Mouse (Mus musculus) embryo, embryonic 9.5 days (tissue): Measurements from ENCODE around the gene Mycbp2.

Experiments
- DNase-seq: peaks from one replicate; pipeline ENCODE4 v3.0.0-alpha.2; 2017; ENCODE audit errors: extremely low spot score

Mycbp2 gene

DNA sequence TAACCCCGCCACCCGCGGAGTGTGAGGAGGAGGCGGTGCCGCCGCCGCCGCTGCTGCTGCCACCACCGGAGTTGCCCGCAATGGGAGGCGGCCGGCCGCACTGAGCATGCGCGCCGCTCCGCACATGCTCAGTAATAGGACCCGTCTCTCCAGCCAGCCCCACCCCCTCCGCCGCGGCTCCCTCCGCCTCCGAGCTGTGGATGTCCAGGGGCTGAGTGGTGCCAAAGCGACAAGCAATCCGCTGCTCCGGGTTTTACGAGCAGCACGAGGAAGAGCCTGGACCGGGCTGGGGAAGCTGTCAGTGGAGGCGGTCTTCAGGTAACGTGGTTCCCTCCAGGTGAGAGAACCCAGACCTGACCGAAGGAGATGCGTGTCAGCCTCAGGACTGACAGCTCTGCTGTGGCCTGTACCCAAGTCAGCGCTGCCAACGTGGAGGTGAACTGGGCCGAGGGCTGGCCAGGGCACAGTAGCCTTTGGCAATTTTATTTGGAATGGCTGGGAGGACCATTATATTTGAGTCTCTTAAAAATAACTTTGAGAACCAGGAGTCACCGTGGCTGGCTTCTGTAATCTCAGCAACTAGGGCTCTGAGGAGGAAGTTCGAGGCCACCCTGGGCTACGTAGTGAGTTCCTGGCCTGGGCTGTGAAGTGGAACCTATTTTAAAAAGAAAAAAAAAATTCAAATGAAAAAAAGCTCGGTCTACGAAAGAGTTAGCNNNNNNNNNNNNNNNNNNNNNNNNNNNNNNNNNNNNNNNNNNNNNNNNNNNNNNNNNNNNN, at the start of gene Mycbp2:
Gene Mycbp2, minus strand, starts transcription at position 86 of the 777 bp plus-strand sequence.
- DNase-seq, result peak; percentile 98

DNA sequence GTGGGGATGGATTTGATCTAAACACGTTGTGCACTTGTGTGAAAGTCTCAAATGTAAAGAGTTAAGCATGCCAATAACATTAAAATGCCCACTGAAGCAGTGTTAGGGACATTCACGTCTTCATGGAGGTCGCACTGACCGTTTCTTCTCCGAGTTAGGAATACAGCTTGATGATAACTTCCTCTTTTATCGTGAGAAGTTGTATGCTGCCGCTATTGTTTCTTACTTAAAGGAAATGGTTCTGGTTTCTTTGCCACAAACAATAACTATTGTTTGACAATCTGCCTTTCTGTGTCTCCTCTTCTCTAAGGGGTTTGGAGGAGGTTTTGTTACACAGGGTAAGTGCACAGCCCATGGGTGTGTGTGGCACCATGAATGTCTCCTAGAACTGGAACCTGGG, 45.8 kb upstream of the Mycbp2 start:
- no peak for DNase-seq

DNA sequence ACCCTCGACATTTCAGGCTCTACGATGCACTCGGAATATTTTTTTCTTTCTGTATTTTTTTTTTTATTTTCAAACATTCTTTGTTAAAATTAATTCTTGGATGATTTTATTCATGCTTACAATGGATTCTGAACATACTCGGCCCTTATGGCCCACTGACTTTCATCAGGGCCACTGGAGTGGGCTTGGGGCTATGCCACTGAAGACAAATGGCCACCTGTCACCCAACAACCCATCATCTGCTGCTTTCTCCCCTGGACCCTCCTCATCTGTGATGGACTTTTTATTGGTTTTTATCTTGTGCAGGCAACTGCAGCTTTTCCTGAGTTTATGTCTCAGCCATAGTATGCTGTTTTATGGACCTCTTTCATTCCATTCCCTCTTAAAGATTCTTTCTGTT, 40.8 kb upstream of the Mycbp2 start:
- DNase-seq, result no peak

DNA sequence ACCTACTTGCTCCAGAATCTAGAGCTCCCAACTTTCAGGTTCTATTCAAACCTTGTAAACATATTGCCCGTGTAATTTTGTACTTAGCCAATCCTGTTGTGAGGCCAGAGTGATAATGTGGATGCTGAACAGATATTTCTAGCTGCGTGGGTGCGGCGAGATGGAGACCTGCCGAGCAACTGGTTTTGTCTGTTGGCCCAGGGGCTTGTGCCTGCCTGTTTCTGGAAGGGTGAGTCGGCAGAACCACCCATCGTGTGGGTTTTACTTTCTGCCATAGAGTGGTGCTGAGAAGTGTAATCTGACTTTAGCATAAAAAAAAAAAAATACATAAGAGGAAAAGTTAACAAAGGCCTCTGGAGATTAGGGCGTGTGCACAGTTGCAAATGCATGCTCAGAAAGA, 40.3 kb upstream of the Mycbp2 start:
- no peak for DNase-seq

DNA sequence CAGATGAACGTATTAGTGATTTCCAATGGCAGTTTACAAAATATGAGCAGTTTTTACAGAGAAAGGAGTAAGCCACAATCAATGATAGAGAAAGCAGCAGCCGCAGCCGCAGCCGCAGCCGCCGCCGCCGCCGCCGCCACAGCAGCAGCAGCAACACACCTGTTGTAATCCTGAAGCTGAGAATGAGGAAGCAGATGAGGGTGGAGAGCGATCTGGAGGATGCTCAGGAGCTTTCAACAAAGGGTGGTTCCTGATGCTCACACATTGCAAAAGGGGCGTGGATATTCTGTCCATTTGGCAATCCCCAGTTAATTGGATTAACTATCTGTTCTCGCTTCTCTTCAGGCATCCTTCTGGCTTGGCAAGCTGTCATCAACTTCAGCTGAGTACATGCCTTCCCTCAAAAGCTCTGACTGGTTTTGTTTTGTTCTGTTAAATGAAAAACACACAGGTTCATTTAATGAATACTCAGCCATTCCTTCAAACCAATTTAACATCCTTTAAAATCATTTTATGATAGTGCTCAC, 38.5 kb upstream of the Mycbp2 start:
- no peak for DNase-seq

DNA sequence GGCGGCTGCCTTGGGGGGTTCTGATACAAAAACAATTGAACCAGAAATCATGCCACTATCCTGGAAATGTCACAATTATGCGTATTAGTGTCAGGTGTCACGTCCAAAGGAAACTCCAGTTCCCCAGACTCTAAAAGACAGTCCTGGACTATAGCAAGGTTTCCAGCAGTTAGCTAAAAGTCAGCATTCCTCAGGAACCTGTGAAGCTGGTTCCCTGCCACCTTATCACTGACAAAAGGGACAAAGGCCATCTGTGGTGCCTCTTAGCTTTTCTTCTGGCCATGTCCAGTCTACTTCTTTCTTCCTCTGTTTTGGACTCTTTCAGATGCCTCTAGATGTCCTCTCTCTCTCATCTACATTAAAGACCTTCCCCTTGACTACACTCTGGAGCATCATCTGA, 32.1 kb upstream of the Mycbp2 start:
- DNase-seq, result no peak

DNA sequence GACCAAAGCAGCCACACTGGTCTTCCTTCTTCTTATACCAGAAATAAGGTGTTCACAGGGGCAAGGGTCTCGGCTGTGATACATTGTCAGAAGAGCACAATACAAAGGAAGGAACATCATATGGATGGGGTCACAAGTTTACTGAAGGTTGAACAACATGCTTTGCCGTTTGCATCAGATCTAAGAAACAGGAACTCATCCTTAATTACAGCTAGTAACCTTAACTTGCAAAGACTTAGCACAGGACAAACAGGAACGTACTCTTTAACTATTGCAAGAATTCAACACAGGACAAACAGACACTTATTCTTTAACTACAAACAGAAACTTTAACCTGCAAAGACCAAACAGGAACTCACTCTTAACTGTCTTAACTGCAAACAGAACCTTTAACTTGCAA, 30.2 kb upstream of the Mycbp2 start:
- DNase-seq, result no peak

DNA sequence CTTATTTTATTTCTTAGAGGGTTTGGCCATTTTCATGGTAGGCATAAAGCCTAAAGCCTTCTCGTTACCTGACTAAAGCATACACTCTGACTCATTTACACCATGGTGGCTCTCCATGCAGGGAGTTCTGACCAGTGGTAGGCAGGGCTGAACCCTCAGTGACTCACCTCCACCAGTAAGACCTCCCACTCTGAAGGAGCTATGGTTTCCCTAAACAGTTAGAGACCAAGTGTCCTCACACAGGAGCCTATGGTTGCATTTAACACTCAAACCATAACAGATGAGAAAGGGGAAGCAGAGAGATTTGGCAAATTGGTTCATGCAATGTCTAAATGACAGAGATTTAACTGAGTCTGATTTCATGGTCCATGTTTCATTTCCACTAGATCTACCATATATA, 28.9 kb upstream of the Mycbp2 start:
- no peak for DNase-seq

DNA sequence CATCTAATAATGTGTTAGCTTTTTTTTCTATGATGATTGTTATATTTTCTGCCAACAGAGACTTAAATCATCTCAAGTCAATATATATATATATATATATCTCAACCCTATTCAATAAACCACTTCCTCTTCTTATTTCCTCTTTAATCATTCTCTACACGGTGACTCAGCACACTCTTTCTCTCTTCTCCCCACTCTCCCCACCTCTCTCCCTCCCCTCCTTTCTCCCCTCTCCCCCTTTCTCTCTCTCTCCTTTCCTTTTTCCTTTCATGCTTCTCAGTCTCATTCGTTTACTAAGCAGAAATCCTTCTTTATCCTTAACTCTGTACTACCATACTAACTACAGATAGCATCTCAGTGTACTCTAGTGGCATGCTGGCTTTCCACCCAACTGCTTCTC, 16.6 kb upstream of the Mycbp2 start:
- DNase-seq, result no peak

DNA sequence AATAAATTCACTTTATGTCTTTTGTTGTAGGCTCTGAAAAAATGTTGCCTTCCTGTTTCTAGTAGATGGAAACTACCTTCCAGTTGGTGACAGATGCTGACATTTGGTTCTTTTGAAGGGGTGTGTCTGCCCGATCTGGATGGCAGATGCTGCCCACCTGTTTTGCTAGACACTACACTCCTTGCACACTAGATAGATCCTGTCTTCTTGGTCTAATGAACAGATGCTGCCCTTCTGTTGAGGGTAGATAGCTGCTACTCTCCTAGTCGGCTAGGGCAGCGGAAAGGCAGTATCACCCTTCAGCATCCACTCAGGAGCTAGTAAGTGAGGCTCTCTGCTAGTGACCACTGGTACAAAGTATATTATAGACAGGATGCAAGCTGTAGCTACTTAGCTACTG, 9.5 kb upstream of the Mycbp2 start:
- DNase-seq, result no peak

DNA sequence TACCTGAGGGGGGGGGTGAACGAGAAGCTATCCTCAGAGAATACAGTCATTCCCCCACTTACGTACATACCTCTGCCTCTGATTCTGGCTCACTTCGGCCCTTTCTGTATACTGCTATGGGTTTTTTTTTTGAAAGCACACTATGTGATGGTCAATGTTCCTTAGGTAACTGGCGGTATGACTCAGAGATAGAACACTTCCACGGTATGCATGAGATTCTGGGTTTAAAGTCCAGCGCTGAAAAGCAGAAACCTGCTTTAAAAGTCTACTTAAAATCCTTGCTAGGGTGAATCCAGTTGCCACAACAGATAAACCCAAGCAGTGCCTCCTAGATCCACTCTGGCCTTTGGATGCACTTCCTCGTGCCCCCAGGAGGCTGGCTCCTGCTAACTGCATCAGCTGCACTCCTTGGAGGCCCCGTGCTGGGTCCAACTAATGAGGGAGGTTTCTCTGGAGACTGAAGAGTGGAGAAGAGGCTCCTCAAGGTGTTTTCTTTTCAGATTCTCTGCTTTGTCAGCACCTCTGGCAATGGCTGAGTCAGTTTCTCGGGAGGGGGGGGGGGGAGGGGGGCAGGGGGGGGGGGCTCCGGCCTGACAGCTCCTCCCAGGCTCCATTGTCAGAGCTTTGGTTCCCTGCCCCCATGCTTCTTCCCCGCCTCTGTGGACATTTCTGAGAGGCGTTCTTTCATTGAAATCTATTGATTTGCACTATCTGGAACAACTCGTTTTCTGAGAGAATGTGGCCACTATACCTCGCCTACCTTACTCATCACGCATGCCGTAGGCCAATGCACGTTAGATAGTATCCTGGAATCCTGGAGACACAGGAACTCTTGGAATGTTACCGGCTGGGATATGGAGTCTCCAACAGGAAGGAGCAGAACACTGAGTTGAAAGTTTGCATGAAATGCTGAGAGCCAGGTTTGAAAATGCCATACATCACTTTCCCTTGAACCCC, 8.1 kb upstream of the Mycbp2 start:
- peak; percentile 20 for DNase-seq

DNA sequence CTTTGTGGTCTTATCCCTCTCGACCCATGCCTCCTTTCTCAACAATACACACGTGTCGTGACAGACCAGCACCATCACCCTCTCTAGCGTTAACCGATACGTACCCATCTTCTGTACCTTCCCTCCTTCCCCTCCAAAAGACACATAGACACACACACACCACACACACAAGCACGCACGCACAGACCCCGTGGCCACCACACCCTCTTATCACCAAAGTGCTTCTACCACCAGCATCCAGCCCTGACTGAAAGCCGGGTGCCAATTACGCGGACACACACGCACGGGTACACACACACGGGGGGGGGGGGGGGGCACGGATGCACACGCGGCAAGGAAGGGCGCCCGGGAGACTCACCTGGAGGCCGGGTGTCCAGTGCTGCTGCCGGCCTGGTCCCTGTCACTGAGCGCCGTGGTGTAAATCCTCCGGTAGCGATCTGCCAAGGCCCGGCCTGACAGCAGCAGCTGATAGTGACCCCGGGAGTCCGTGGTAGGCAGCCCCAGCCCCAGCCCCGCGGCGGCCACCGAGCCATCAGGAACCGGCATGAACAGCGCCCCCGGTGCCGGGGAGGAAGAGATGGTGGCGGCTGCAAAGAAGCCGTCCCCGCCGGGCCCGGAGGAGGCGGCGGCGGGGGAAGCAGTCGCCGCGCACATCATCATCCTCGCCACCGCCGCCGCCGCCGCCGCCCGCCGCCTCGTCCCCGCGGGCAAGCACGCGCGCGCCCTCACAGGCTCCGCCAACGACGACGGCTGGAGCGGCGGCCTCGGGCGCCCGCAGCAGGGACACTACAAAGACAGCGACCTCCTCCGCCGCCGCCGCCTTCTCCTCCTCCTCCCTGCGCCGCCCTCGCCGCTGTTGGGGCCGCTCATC, 521 bp downstream of the Mycbp2 start:
- no peak for DNase-seq

DNA sequence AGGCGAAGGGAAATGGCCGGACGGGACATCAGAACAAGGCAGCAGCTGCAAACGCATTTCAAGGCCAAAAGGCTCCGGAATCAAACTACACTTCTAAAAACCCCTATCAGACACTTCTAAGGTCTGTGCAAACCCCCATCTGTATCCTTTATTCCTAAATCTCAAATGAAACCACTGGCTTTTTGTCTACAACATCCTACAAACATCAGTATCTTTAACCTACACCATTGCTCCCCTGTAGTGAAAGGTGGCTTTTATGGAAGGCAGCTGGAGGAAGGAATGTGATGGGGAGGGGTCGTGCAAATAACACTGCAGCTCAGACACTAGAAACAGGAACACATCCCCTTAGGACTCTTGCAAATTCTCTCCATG, 1.1 kb downstream of the Mycbp2 start:
- DNase-seq, result no peak

DNA sequence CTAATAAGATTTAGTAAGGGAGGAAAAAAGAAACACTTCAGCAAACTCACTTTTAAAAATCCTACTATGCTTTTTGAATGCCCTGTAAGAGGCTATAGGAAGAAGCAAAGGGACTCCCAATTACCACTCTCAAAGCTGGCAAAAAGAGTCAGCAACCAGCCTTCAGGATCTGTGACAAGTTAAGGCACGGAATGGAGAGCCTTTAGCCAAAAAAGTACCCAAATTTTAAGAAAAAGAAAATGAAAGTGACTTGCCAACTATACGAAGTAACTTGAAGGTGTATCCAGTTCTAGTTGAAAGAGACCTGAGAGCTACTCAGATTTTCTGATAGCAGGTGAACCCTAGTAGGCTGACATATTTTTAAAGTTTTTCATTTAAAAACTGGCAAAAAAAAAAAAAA, 1.6 kb downstream of the Mycbp2 start:
- no peak for DNase-seq

DNA sequence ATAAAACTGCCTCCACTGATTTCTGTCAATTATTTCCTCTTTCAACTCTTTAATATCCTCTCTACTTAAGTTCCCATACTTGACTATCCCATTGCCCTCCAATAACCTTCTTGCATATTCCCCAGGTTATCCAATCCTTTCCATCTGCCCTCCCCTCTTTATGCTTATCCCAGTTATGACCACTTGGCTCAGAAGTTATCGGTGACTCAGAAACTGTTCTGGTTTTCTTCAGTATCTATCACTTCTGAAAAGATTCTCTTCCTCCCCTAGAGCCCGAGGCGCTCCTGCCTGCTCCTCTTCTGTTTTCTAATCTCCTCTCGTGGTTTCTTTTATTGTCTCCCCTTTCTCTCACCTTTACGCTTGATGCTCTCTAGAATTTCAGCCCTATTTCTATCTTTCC, 2.8 kb downstream of the Mycbp2 start:
- no peak for DNase-seq

DNA sequence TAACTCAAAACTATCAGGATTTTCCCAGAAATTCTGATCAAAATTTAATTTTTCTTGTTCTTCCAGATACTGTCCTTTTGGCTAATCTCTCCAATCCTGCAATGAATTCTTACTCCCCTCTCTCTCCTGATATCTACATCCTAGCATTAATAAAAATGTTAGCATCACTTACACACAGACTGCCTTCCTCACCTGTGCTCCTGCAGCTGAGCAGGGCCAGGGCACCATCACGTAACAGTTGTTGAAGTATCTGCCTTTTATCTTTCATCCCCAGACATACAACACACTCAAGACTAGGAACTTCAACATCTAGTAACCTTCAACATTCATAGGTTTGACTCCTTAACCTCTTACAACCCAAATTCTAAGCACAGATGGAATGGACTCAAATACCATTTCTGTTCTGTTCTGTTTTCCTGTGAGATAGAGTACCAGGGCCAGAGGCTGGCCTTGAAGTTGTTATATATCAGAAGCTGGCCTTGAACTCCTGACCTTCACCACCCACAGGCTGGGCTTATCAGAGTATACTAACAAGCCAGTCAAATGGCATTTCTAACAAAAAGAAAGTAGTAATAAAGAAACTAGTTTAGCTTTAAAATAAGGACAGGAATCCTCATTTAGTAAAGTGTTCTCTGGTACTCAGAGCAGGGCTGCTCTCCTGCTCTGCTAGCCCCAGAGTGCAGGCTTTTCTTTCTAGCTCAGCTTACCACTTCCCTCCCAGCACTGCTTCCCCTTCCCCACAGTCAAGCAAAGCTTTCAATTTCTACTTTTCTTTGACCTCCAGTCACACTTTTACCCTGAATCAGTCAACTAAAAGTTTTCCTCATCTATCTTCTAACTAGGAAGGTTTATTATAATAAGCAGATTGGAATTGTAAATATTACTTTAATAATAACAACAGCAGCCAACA, 5.0 kb downstream of the Mycbp2 start:
- no peak for DNase-seq

DNA sequence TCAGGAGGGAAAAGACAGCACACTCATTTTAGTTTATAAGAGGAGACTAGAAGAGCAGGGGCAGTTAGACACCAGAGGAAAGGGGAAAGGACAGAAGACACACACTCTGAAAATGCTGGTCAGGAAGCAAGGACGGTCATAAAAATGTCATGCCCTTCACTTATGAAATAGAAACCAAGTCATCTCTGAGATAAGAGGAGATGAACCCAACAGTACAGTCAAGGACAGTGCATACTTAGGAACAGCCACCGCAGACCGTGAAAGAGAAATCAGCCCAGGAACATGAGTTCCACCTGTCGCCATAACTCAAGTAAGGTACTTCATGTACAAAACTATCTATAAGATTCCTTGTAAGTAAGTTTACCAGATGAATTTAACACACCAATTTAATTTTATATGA, 33.7 kb downstream of the Mycbp2 start:
- DNase-seq, result no peak

DNA sequence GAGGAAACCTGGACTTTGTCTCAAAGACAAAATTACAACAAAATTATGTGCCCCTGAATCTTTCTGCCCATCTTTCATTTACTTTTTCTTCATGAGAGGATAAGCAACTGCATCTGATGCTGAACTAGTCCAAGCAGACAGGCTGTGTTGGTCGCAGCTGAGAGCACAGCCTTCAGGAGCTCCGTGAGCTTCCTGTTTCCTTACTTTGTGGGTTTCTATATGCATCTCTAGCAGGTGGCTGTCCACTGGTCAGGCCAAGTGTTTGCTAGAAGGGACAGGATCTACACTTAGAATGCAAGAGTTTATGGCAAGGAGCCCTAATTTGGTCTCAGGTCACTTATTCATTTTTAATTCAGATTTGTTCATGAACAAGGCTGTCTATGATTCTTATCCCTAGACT, 50.4 kb downstream of the Mycbp2 start:
- no peak for DNase-seq

DNA sequence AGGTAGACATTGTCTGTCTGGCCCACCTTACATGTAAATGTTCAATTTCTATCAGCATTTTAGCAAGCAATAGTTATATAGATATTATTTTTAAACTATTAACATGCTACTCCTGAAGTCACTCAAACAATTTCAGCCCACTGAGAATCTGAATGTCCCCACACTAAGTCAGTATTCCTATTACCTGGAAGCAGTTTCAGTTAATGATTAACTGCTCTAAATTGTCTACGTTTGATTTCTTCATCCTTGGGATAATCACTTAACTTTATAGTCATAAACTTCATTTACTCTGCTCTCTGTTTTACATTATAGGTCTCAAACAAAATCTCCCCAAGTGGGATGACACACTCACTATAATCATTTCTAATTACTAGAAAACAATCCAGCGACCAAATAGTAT, 60.0 kb downstream of the Mycbp2 start:
- no peak for DNase-seq

DNA sequence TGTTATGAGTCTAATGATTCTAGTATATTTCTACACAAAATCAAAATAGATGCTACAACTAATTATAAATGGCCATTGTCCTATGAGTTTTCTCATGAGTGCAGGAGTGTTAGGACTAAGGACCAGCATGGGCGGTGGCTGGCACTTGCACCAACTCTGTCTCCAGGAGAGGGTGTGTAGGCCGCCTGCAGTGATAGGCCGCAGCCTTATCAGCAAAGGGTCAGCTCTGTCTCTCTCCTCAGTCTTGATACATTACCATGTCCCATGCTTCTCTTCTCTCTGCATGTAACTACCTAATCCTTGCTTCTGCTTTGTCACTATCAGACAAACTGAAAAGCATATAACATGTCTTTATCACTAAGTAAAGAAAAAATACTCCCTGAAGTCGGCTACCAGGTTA, 69.9 kb downstream of the Mycbp2 start:
- DNase-seq, result no peak

DNA sequence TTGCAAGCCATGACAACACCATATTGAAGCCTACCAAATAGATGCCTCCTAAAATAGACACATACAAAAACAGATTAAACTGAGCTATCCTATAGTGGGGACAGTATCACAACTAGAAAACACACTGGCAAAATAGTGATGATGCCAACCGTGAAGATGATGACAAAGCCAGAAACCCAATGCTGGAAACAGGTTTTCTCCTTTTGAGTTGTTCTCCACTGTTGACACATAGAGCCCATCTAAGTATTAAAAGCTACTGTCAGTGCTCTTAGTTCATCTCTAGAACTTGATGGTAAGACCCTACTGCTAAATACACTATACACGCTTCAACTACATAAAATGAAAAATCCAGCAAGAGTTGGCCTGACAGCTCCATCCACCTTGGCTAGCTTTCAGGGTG, 86.2 kb downstream of the Mycbp2 start:
- no peak for DNase-seq
